Mouse (Mus musculus): ENCODE data around the gene Olfr981.
"Not testable (repeated sequence)": the region's sequence is repeated elsewhere in the genome, so short reads cannot be mapped to it uniquely, and the experiment has no call there.

Olfr981 gene

DNA sequence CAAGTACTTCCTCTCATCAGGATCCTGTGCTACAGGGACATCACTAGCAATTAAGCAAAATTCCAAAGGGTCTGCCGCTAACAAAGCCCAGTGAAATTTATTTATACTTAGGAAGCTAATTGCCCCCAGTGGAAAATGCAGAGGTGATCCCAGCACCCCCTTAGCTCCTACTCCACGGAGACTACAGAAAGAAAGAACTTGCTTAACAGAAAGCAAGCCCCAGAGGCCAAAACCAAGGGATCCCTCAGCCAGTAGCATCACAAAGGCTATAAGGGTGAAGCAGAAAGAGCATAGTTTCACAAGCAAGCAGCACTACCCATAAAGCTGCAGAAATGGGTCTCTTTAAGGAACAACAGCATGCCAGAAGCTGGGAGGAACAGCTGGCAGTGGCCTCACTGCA, at the start of gene Olfr981:
TSS of gene Olfr981 (plus strand) at position 301 of the 400 bp plus-strand sequence.
- DNase-seq = no peak

GRCm38 (mm10) chr9:39976581-39977145, 44.6 kb upstream of the Olfr981 start:
- not testable (repeated sequence) for DNase-seq

DNA sequence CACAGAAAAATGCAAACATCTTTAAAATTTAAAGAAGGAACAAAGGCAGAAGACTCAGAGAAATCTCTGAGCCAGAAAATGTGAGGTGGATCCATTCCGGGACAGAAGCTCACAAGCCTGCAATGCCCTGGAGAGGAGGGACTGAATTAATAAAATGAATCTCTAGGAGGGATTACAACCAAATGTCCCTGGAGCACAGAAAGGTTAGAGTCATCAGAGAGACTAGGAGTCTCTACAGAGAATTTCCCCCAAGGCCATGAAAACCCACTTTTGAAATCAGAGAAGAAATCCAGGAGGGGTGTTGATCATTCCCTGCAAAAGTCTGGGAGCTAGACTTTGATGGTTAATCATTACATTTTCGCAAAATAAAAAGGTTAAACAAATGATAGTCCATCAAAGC, 29.5 kb upstream of the Olfr981 start, which contains the start of gene Olfr978:
TSS of gene Olfr978 (plus strand) at position 301 of the 400 bp plus-strand sequence.
- no peak for DNase-seq

DNA sequence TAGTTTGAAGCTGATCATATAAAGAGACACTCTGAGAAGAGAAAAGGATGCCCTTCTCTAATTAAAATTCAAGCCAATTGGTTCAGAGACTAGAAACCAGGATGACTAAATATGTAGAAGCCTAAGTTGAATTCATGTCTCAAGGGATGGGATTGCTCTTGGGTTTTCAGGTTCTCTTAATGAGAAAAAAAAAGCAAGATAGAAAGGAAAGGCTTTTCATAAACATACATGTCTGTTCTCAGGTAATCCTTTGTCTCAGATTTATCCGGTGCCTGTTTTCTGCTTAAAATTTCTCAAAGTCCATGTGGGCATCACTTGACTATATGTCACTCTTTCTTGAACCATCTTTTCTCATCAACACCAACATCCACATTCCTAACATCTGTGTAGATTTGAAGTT, 17.9 kb upstream of the Olfr981 start, which contains the start of gene Olfr979:
TSS of gene Olfr979 (minus strand) at position 101 of the 400 bp plus-strand sequence.
- no peak for DNase-seq

GRCm38 (mm10) chr9:40009482-40009881, 11.8 kb upstream of the Olfr981 start, which contains the start of gene Olfr980:
Gene Olfr980 (minus strand): TSS chr9:40009582.
- DNase-seq = no peak

GRCm38 (mm10) chr9:40050138-40050537, 28.9 kb downstream of the Olfr981 start:
- no peak for DNase-seq

DNA sequence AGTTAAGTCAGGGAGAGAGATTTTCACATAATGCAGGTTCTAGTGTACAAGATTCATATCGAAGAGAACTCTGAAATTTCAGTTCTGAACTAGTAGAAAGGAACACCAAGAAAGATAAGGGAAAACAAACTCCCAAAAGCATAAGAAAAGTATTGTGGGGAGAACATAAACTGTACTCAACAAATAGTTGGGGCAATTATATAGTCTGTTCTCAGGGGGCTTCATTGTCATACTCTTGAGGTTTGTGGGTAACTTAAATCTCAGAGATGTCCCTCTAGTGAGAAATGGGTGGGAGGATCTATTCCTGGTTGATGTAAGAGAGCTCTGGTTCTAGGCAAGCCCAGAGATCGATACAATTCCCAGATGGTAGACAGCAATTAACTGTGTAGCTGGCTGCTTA, 52.3 kb downstream of the Olfr981 start, which contains the start of gene Olfr982:
TSS of gene Olfr982 (plus strand) at position 301 of the 400 bp plus-strand sequence.
- no peak for DNase-seq

All from right cerebral cortex, postnatal 4 days (tissue).